In the genomic region with DNA sequence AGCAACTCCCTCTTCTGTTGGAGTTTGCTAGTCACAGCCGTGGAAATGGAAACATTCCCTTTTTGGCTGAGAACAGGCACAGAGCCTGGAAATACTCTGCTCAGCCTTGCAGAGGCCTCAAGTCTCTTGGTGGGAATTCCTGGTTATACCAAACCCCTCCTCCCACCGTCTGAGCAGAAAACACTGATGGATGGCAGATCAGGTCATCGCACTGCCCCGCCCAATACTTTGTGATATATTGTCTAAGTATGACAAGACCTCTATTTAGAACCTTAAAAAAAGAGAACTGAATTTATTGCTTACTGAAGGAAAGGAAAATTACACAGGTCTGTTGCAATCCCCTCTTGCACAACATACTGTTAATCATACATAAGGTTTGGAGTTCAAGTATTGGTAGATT, we compare ENCODE assay signal across 16 mouse cellular contexts. TPM values are rescaled to one million over a fixed set of nuclear protein-coding genes. Genes with fewer than 3 reads are reported as not detected.
DNase-seq lines count a peak whose midpoint lies in the region; ATAC-seq and TF ChIP-seq lines count a peak whose summit lies in the region.
"Had no signal": no experiment of that assay in that cellular context is flagged by ENCODE, and none has a peak within 500 bp of the region (broad histone marks: within the 10 kb centered on the region; RNA-seq: fewer than 3 reads in every experiment).

No protein-coding gene starts in this region.

- 56% methylated on average over 4 of the region's 4 CpGs for WGBS in limb, embryonic 14.5 days
- 79% methylated on average over 4 of the region's 4 CpGs for WGBS in limb, embryonic 10.5 days

- no peaks in the 10 kb centered on the region for H3K27me3 ChIP-seq in limb, embryonic 14.5 days (ENCODE audit: control insufficient read depth, insufficient read depth, low read length)
- no peaks in the 10 kb centered on the region for H3K27me3 ChIP-seq in limb, embryonic 10.5 days (ENCODE audit: low read depth, poor library complexity, severe bottlenecking)
- H3K27me3 ChIP-seq: limb, embryonic 12.5 days; Patski had no signal

- TF ChIP-seq POLR2A in limb, embryonic 14.5 days (IDR thresholded peaks at IDR 0.05; ENCODE audit: borderline replicate concordance, extremely low read depth, insufficient read depth, insufficient read length): no peak

- no peaks in the 10 kb centered on the region for H3K9me3 ChIP-seq in limb, embryonic 14.5 days (ENCODE audit: control insufficient read depth, low read length)
- no peaks in the 10 kb centered on the region for H3K9me3 ChIP-seq in limb, embryonic 10.5 days (replicated peaks)
- H3K9me3 ChIP-seq: limb, embryonic 12.5 days; neural tube, embryonic 15.5 days had no signal

- peak overlapping the region; percentile 19; the same call in 1 of the 2 replicates for H3K27ac ChIP-seq in limb, embryonic 14.5 days (replicated peaks; ENCODE audit: low read depth, low read length)
- no peak overlapping the region for H3K27ac ChIP-seq in limb, embryonic 10.5 days
- H3K27ac ChIP-seq: limb, embryonic 12.5 days; neural tube, embryonic 15.5 days had no signal

- no peak overlapping the region for H3K4me2 ChIP-seq in limb, embryonic 14.5 days (replicated peaks; ENCODE audit: low read depth, low read length, severe bottlenecking)
- H3K4me2 ChIP-seq: limb, embryonic 12.5 days; neural tube, embryonic 15.5 days had no signal

- H3K4me1 ChIP-seq in limb, embryonic 14.5 days (ENCODE audit: control insufficient read depth, insufficient read depth, low read length): 0 out of 2 replicates have a peak, but pooled peaks cover 7% of the 10 kb centered on the region
- H3K4me1 ChIP-seq in limb, embryonic 10.5 days: peaks cover 5% of the 10 kb centered on the region; the same call in 1 of the 2 replicates
- H3K4me1 ChIP-seq: neural tube, embryonic 15.5 days had no signal

- H3K4me3 ChIP-seq in limb, embryonic 14.5 days (replicated peaks; ENCODE audit: low read length): no peak overlapping the region
- H3K4me3 ChIP-seq in limb, embryonic 10.5 days: no peak overlapping the region
- H3K4me3 ChIP-seq: limb, embryonic 12.5 days; neural tube, embryonic 15.5 days had no signal

- no peak overlapping the region for H3K9ac ChIP-seq in limb, embryonic 14.5 days (ENCODE audit: low read depth, low read length, severe bottlenecking)
- H3K9ac ChIP-seq: forebrain, postnatal 0 days; limb, embryonic 12.5 days; neural tube, embryonic 15.5 days had no signal

- ATAC-seq in limb, embryonic 14.5 days (ENCODE audit: low FRiP score, low read depth): peak; percentile 42
- peak; percentile 72 for ATAC-seq in megakaryocyte progenitor cell, adult 5-6 weeks (replicated peaks; ENCODE audit: poor library complexity)
- ATAC-seq: forebrain, postnatal 0 days had no signal

- H3K36me3 ChIP-seq in limb, embryonic 14.5 days (ENCODE audit: control insufficient read depth, insufficient read depth, low read length): no peaks in the 10 kb centered on the region
- H3K36me3 ChIP-seq in limb, embryonic 10.5 days: no peaks in the 10 kb centered on the region
- H3K36me3 ChIP-seq: limb, embryonic 12.5 days; neural tube, embryonic 15.5 days had no signal

- peak; percentile 66 for DNase-seq in limb, embryonic 14.5 days (ENCODE audit: low spot score)
- no peak for DNase-seq in limb, embryonic 10.5 days (ENCODE audit: low spot score)
- peak; percentile 8 for DNase-seq in adrenal gland, postnatal 25 days
- DNase-seq in fibroblast of lung, adult 2 months (ENCODE audit: low read depth): peak; percentile 89
- DNase-seq in Muller cell, postnatal 12 days (ENCODE audit: inconsistent ontology term): no peak
- DNase-seq in right cerebral cortex, postnatal 25 days: no peak
- DNase-seq in gastrocnemius, adult 18-20 months (ENCODE audit: low spot score): no peak
- DNase-seq: cerebellum, adult 8-10 months; forebrain, postnatal 0 days; gastrocnemius, postnatal 36 days; kidney, postnatal 14 days; thymus, postnatal 4 days had no signal

RNA-seq across cellular contexts. Expression of gene Ttc27, which starts 6.8 kb away (rescaled TPM):
- 11.7 and 17.5 TPM in 2 replicates for polyA plus RNA-seq in limb, embryonic 14.5 days (2012; rRNA removed)
- polyA plus RNA-seq in limb, embryonic 14.5 days (2014; fragmentation: Nextera tagmentation; extraction: Ambion mirVana): 23.3 and 24.4 TPM in 2 replicates
- 31.2 and 31.5 TPM in 2 replicates for polyA plus RNA-seq in limb, embryonic 10.5 days (2016; fragmentation: Nextera tagmentation; extraction: Ambion mirVana)
- total RNA-seq in adrenal gland, postnatal 25 days (2021): 24.2 and 31.7 TPM in 2 replicates
- total RNA-seq in megakaryocyte progenitor cell, adult 5-6 weeks (2015): 36.0 and 37.9 TPM in 2 replicates
- total RNA-seq in megakaryocyte progenitor cell, adult 5-6 weeks (2017): 48.9 and 72.8 TPM in 2 replicates
- total RNA-seq in gastrocnemius, adult 18-20 months (2021): 10 to 100 TPM; 12.0 to 12.4 TPM

Comparison
In these comparisons a context has a peak if more than half of its experiments do, and no peak if none do; other contexts are left out.
1. DNase-seq: peak in limb, embryonic 14.5 days (single experiment), adrenal gland, postnatal 25 days (single experiment) and fibroblast of lung, adult 2 months (single experiment); none in limb, embryonic 10.5 days (single experiment), Muller cell, postnatal 12 days (single experiment), right cerebral cortex, postnatal 25 days (single experiment) and gastrocnemius, adult 18-20 months (single experiment).